Mouse (Mus musculus) cerebellum, adult 11 months (tissue): ENCODE results near the gene Pfkp.
A peak's percentile ranks its signal among the peaks of the same experiment; 100 is the strongest.

Source experiments
- DNase-seq: peaks from one replicate; pipeline ENCODE4 v3.0.0; 2022

Gene Pfkp

GRCm38 (mm10) chr13:6648669-6649233 is at the start of gene Pfkp:
Pfkp (minus strand) TSS chr13:6648777.
- peak; percentile 90 for DNase-seq

- no peak for DNase-seq
Measured at GRCm38 (mm10) chr13:6690607-6691006, 42.0 kb upstream of the Pfkp start.

GRCm38 (mm10) chr13:6689962-6690361 is 41.4 kb upstream of the Pfkp start:
- DNase-seq, result peak; percentile 34

GRCm38 (mm10) chr13:6688790-6689433 is 40.3 kb upstream of the Pfkp start:
- DNase-seq, result no peak

GRCm38 (mm10) chr13:6666887-6667286 is 18.3 kb upstream of the Pfkp start:
- DNase-seq, result peak; percentile 34

- DNase-seq, result no peak
Measured at GRCm38 (mm10) chr13:6665506-6665905, 16.9 kb upstream of the Pfkp start.

GRCm38 (mm10) chr13:6664216-6664615 is 15.6 kb upstream of the Pfkp start:
- DNase-seq, result no peak

- no peak for DNase-seq
Measured at GRCm38 (mm10) chr13:6659314-6659713, 10.7 kb upstream of the Pfkp start.

GRCm38 (mm10) chr13:6657300-6657699 is 8.7 kb upstream of the Pfkp start:
- no peak for DNase-seq

- DNase-seq, result no peak
Measured at GRCm38 (mm10) chr13:6649542-6649941, 965 bp upstream of the Pfkp start.

GRCm38 (mm10) chr13:6647992-6648668 is 447 bp downstream of the Pfkp start:
- DNase-seq, result peak; percentile 39

- DNase-seq, result peak; percentile 75
Measured at GRCm38 (mm10) chr13:6647067-6647991, 1.2 kb downstream of the Pfkp start.

GRCm38 (mm10) chr13:6646674-6647066 is 1.9 kb downstream of the Pfkp start:
- no peak for DNase-seq

GRCm38 (mm10) chr13:6646266-6646665 is 2.3 kb downstream of the Pfkp start:
- no peak for DNase-seq

- DNase-seq, result no peak
Measured at GRCm38 (mm10) chr13:6643968-6644367, 4.6 kb downstream of the Pfkp start.

- DNase-seq, result no peak
Measured at GRCm38 (mm10) chr13:6643026-6643425, 5.6 kb downstream of the Pfkp start.

GRCm38 (mm10) chr13:6642453-6642852 is 6.1 kb downstream of the Pfkp start:
- no peak for DNase-seq

GRCm38 (mm10) chr13:6641497-6641896 is 7.1 kb downstream of the Pfkp start:
- DNase-seq, result no peak

GRCm38 (mm10) chr13:6639507-6640030 is 9.0 kb downstream of the Pfkp start:
- DNase-seq, result no peak

GRCm38 (mm10) chr13:6638976-6639375 is 9.6 kb downstream of the Pfkp start:
- no peak for DNase-seq

GRCm38 (mm10) chr13:6638425-6638824 is 10.2 kb downstream of the Pfkp start:
- no peak for DNase-seq

- no peak for DNase-seq
Measured at GRCm38 (mm10) chr13:6637534-6638124, 10.9 kb downstream of the Pfkp start.

GRCm38 (mm10) chr13:6636976-6637375 is 11.6 kb downstream of the Pfkp start:
- DNase-seq, result no peak
